Mouse (Mus musculus) spleen, adult 2 months (tissue): ENCODE measurements around the gene Spice1.

ENCODE experiments used
- CTCF ChIP-seq: fragments of 200-500 bp; IDR thresholded peaks from 2 replicates; pipeline ENCODE4 v1.5.1; 2011; ENCODE audit warnings: mild to moderate bottlenecking, inconsistent platforms; ENCODE audit not compliant: insufficient read depth, insufficient read length, insufficient replicate concordance; ENCODE audit errors: extremely low read depth
- POLR2A ChIP-seq: fragments of 200-500 bp; IDR thresholded peaks from 2 replicates; pipeline ENCODE4 v1.6.1; 2011; ENCODE audit warnings: low read depth, low read length, inconsistent platforms

DNA sequence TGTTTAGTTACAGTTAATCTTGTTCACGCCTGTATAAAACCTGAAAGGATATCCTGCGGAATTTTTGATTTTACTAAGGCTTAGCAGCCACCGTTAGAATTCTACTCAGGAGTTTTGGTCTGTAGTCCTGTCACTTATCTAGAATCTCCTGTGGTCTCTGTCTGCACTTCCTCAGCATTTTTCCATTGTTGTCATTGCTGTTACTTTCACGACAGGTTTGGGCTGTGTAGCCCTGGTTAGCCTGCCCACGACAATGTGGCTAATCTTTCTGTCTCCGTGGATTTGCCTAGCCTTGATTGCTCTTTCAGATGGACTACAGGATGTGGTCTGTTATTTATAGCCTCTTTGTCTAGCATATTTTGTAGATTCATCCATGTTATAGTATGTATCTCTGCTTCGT is 9.4 kb downstream of the Spice1 start:
- no peak for TF ChIP-seq POLR2A
- TF ChIP-seq CTCF, result no peak
